Mouse (Mus musculus) heart, embryonic 10.5 days (tissue): ENCODE measurements around the gene Luc7l2. TPM values are rescaled to one million over a fixed set of nuclear protein-coding genes. Genes with fewer than 3 reads are reported as not detected.

Experiments used
- DNase-seq: peaks from one replicate; pipeline ENCODE4 v3.0.0-alpha.2; 2017; ENCODE audit warnings: low spot score
- H3K27ac ChIP-seq: fragments of 300-500 bp; sonication (generic); 2 replicates; pipeline ENCODE4 v1.5.1; 2016; ENCODE audit warnings: mild to moderate bottlenecking
- H3K27me3 ChIP-seq: fragments of 300-500 bp; sonication (generic); 2 replicates; pipeline ENCODE4 v1.6.1; 2016; ENCODE audit warnings: mild to moderate bottlenecking; ENCODE audit not compliant: poor library complexity, insufficient read depth, severe bottlenecking
- H3K36me3 ChIP-seq: fragments of 300-500 bp; sonication (generic); 2 replicates; pipeline ENCODE4 v1.6.1; 2016; ENCODE audit warnings: mild to moderate bottlenecking, moderate library complexity
- H3K4me1 ChIP-seq: fragments of 300-500 bp; sonication (generic); 2 replicates; pipeline ENCODE4 v1.6.1; 2016; ENCODE audit warnings: mild to moderate bottlenecking
- H3K4me3 ChIP-seq: fragments of 300-500 bp; sonication (generic); 2 replicates; pipeline ENCODE4 v1.5.1; 2016; ENCODE audit warnings: mild to moderate bottlenecking, moderate library complexity
- H3K9me3 ChIP-seq: fragments of 300-500 bp; sonication (generic); 2 replicates; pipeline ENCODE4 v1.6.1; 2016; ENCODE audit warnings: mild to moderate bottlenecking, moderate library complexity
- WGBS: fragments of 180-500 bp; shearing (Covaris S2); methylation state at CpG from one replicate; pipeline ENCODE4 v1.1.7; 2016; 5-methylcytosine and 5-hydroxymethylcytosine counted together
- polyA plus RNA-seq: library from polyadenylated mRNA; unstranded; fragments of >200 nt; fragmentation: Nextera tagmentation; extraction: Ambion mirVana; gene quantifications from 2 replicates; pipeline ENCODE4 v1.2.1, GENCODE M21; 2016

Gene Luc7l2
- 32.8 and 33.5 TPM in 2 replicates for polyA plus RNA-seq

DNA sequence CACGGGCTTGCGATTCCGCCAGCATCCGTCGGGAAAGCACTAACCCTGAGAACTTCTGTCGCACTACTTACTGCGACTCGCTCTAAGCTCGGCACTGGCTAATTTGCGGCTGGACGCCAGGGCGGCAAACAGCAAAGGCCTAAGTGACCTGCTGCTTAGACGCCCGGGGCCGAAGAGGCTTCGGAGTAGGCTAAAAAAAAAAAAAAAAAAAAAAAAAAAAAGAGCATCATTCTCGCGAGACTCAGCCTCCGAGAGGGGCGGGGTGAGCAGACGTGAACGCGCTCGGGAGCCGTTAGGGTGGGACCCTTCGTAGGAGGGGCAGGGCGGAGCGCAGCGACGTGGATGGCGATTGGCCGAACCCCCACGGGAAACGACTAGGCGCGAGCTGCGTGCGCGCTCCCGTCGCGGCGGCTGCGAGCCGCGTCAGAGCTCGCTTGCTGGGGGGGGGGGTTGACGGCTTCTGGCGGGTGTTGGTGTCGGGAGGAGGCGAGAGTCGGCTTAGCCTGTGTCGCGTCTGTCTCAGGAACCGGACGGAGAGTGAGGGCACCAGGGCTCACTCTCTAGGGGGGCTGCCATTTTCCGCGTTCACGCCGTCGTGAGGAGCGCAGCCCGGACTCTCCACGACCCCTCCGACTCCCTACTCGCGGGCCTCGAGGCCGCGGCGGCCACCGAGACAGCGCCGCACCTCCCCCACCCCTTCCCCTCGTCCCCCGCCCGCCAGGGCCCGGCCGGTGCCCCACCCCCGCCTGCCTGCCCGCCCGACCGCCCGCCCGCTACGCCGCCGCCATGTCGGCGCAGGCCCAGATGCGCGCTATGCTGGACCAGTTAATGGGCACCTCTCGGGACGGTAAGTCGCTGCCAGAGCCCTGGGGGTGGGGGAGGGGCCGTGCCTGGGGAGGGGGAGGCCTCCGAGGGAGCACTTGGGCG lies at the start of gene Luc7l2:
Luc7l2 (plus strand) TSS at position 273 of the 927 bp plus-strand sequence.
- WGBS = under 1% methylated on average over 96 of the region's 98 CpGs
- DNase-seq = peak; percentile 98
- no peaks in the 10 kb centered on the region for H3K27me3 ChIP-seq

DNA sequence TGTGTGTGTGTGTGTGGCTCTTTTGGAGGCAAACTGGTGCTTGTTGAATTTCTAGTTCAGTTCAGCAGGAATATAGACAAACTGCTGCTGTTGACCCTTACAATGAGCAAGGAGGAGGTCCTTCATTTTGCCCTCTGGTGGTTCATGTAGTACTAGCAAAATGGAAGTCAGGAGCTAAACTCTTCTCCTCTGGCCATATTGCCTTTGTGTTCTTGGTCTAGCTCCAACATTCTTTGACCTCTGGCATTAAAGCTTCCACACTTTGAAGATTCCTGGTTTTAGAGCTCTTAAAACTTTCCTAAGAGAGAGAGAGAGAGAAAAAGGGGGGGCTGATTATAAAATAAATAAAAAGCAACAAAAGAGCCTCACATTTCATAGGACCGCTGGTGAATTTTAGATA lies 39.0 kb upstream of the Luc7l2 start:
- H3K36me3 ChIP-seq = no peaks in the 10 kb centered on the region
- H3K4me1 ChIP-seq = no peaks in the 10 kb centered on the region
- no peaks in the 10 kb centered on the region for H3K27me3 ChIP-seq
- no peaks in the 10 kb centered on the region for H3K9me3 ChIP-seq
- DNase-seq = no peak
- H3K4me3 ChIP-seq = no peak overlapping the region
- WGBS = 96% methylated on average over 1 of the region's 1 CpGs
- no peak overlapping the region for H3K27ac ChIP-seq

More for the DNA sequence above, at the start of gene Luc7l2:
- H3K4me3 ChIP-seq = peak within 1 kb of the TSS; percentile 85
- H3K4me1 ChIP-seq = peaks cover 16% of the 10 kb centered on the region
- peak within 1 kb of the TSS; percentile 99 for H3K27ac ChIP-seq
- no peaks in the 10 kb centered on the region for H3K9me3 ChIP-seq
- H3K36me3 ChIP-seq = no peaks in the 10 kb centered on the region

DNA sequence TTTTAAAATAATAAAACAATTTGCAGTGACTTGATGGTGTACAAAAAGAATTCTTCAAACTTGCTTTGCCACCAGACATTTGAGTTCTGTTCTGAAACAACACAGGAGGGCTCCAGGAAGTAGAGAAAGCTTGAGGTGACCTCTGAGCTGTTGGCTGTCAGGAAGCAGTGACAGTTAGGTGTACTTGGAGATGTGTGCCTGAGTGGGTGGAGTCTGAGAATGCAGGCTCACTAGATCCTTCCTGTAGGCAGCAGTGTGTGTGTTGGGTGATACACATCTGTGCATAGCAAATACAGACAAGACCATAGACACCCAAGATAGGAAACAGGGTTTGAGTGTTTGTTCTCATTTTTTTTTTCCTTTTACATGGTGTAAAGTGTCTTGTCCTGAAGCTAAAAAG lies 38.3 kb upstream of the Luc7l2 start:
- no peaks in the 10 kb centered on the region for H3K4me1 ChIP-seq
- no peak overlapping the region for H3K4me3 ChIP-seq
- H3K9me3 ChIP-seq = no peaks in the 10 kb centered on the region
- H3K27ac ChIP-seq = no peak overlapping the region
- DNase-seq = no peak
- no peaks in the 10 kb centered on the region for H3K36me3 ChIP-seq
- H3K27me3 ChIP-seq = no peaks in the 10 kb centered on the region

DNA sequence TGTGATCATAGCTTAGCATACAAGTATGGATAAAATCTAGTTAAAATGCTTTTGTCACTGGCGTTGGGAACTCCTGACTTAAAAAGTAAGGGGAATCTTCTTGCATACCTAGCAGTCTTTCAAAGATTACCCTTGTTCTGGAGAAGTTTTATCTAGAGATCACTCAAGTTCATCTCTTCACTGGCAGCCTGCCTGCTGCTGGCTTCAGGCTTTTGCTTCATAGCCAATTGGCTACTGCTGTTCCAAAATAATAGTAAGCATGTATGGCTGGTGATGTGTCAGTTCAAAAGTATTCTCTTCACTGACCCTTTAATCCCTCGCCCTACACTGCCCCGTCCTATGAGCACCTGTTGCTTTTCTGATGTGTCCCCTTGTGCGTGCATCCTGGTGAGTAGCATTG lies 35.9 kb upstream of the Luc7l2 start:
- Histone ChIP-seq H3K36me3 (no peaks in the 10 kb centered on the region), H3K4me3 (no peak overlapping the region), H3K27me3 (no peaks in the 10 kb centered on the region), H3K9me3 (no peaks in the 10 kb centered on the region), H3K27ac (no peak overlapping the region), H3K4me1 (no peaks in the 10 kb centered on the region)
- WGBS = 83% methylated on average over 4 of the region's 4 CpGs
- no peak for DNase-seq

DNA sequence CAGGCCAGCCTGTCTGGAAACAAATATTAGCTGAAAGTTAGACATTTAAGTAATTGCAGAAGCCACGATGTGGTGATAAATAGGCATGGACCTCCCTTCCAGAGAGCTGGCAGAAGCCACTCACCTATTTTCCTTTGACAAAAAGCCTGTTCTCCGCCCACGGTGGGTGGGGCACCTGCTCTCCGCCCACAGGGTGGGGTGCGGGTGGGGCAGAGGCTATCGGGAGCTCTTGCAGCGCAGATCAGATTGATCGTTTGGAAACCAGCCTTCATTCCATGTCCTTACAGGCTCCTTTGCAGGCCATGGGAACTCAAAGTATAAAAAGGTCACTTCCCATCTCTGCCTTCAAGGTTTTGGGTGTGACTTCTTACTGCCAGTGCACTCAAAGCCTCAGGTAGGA lies 27.3 kb upstream of the Luc7l2 start:
- Histone ChIP-seq H3K27me3 (no peaks in the 10 kb centered on the region), H3K9me3 (no peaks in the 10 kb centered on the region), H3K4me1 (peaks cover 3% of the 10 kb centered on the region; the same call in 1 of the 2 replicates), H3K4me3 (peak overlapping the region; percentile 24; the same call in 1 of the 2 replicates), H3K36me3 (0 out of 2 replicates have a peak, but pooled peaks cover 5% of the 10 kb centered on the region), H3K27ac (no peak overlapping the region)
- no peak for DNase-seq
- 19% methylated on average over 8 of the region's 8 CpGs for WGBS

DNA sequence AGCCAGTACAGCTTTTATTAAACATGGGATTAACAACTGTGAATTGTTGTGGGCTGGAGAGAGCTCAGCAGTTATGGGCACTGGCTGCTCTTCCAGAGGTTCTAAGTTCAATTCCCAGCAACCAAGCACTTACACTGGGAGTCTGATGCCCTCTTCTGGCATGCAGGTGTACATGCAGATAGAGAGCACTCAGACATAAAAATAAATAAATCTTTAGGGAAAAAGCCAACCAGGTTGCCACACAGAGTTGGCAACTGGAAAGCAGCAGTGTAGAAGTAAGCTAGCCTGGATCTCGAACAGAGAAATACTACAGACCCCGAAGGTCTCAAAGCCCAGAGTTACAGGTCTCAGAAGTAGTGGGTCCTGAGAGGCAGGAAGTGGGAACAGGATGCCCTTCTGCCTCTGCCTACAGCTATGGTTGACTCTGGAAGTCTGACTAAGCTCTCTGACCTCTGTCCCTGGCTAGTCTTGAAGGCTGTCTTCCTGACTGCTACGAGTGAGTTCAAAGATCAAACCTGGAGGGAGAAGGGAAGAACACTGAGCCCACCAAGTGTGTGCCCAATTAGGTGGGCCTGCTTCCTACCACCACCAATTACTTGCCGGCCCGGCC lies 19.8 kb upstream of the Luc7l2 start:
- no peak overlapping the region for H3K4me3 ChIP-seq

DNA sequence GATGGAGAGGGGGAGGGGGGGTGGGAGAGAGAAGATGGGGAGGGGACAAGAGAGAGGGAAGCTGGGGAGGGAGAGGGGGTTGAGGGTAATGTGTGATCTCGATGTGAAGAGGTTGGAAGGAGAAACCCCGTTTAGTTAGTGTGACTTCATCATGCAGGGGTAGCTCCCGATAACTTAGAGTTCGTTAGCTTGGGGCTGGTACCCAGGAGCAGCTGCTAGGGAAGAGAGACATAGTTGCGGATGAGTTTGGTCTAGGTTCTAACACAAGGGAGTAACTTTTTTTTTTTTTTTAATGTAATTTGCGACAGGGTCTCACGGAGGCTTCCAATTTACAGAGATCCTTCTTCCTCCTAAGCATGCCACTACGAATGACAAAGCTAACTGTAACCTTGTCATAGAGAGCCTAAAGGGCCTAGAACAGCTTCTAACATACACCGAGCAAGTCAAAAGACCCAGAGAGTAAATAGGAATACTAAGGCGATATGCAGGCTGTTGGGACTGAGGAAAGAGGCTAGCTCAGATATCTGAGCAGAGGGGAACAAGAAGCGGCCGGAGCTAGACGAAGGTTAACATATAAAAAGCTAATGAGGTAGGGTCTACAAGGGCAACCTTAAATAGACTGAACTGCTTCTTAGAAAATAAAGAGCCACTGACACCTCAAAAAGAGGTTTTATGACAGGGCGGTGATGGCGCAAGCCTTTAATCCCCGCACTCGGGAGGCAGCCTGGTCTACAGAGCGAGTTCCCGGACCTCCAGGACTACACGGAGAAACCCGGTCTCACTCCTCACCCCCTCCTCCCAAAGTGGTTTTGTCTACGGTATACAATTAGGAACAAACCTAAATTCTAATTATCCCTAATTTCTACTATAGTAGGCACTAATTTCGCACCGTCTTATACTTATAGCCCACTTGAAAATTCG lies 18.4 kb upstream of the Luc7l2 start:
- WGBS = 12% methylated on average over 25 of the region's 25 CpGs
- H3K27me3 ChIP-seq = no peaks in the 10 kb centered on the region
- no peak for DNase-seq
- peak overlapping the region; percentile 82 for H3K4me3 ChIP-seq
- no peaks in the 10 kb centered on the region for H3K36me3 ChIP-seq
- peak overlapping the region; percentile 93 for H3K27ac ChIP-seq
- H3K9me3 ChIP-seq = no peaks in the 10 kb centered on the region
- H3K4me1 ChIP-seq = peaks cover 8% of the 10 kb centered on the region; the same call in 1 of the 2 replicates

More for the DNA sequence above, 19.8 kb upstream of the Luc7l2 start:
- 59% methylated on average over 5 of the region's 5 CpGs for whole genome bisulfite sequencing
- no peaks in the 10 kb centered on the region for H3K36me3 ChIP-seq
- 0 out of 2 replicates have a peak overlapping the region, but pooled peaks have one; percentile 17 for H3K27ac ChIP-seq
- peaks cover 8% of the 10 kb centered on the region; the same call in 1 of the 2 replicates for H3K4me1 ChIP-seq
- H3K27me3 ChIP-seq = no peaks in the 10 kb centered on the region
- no peak for DNase-seq
- H3K9me3 ChIP-seq = no peaks in the 10 kb centered on the region

DNA sequence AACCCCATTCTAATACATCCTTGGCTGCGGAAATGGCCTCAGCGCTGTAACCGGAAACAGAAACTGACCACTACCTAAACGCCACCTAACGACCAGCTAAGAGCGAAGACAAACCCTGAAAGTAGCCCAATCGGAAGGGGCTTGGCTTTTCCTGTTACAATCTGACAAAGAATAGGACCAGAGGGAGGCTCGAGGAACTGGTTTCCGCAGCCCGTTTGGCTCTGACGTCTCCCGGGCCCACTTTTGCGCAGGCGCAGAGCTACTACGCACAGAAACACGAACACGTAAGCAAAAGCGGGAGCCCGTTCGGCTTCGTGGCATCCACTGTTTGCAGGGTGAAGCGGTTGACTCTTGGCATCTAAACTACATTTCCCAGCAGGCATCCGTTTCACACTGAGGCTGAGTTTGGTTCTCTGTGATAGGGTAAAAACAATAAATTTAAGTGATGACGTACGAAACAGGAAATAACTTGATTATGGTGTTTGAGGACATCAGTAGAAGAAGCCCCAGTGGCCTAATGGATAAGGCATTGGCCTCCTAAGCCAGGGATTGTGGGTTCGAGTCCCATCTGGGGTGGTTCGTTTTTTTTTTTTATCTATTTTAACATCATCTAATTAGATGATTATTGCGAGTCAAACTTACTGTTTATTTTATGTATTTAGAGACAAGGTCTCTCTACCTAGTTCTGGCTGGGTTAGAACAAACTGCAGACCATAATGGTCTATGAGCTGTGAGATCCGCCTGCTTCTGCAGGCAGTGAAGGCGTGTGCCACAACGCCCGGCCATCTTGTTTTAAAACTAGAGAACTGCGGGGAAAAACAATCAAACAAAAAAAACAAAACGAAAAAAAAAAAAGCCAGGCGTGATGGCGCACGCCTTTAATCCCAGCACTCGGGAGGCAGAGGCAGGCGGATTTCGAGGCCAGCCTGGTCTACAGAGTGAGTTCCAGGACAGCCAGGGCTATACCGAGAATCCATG lies 17.4 kb upstream of the Luc7l2 start, which contains the start of gene Fmc1:
Fmc1 (plus strand) TSS at position 75 of the 978 bp plus-strand sequence.
- H3K4me1 ChIP-seq = peaks cover 8% of the 10 kb centered on the region; the same call in 1 of the 2 replicates
- 4% methylated on average over 41 of the region's 41 CpGs for WGBS
- H3K36me3 ChIP-seq = no peaks in the 10 kb centered on the region
- H3K27ac ChIP-seq = peak within 1 kb of the TSS; percentile 98
- H3K27me3 ChIP-seq = no peaks in the 10 kb centered on the region
- peak within 1 kb of the TSS; percentile 82 for H3K4me3 ChIP-seq
- H3K9me3 ChIP-seq = no peaks in the 10 kb centered on the region
- DNase-seq = peak; percentile 99

DNA sequence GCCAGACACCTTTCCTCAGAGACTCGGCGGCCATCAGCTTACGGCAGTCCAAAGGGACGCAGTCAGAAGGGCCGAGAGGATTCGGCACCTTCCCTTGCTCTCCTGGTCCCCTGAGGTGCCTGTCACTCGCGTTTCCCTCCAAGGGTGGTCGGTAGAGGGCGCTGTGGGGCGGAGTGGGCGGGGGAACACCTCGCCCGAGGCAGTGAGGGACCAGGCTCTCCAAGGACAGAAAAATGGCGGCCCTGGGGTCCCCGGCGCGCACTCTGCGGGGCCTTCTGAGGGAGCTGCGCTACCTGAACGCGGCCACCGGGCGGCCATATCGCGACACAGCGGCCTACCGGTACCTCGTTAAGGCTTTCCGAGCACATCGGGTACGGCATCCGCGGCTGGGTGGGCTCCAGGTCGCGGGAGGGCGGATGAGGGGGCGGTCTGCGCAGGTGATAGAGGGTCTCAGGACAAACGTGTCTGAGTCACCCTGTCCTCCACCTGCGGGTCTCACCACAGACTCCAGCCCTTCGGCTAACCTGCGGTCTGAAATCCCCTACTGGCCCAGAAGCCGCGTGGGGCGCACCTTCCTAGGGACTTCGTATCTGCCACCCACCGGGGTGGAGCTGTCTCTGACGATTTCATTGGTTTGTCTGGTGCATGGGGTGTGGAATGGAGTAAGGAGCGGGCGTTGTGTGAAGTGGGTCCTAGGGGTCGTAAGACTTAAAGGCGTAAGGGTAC lies 16.3 kb upstream of the Luc7l2 start:
- Histone ChIP-seq H3K4me3 (peak overlapping the region; percentile 82), H3K36me3 (peaks cover 9% of the 10 kb centered on the region), H3K4me1 (peaks cover 8% of the 10 kb centered on the region; the same call in 1 of the 2 replicates), H3K27ac (peak overlapping the region; percentile 98), H3K27me3 (no peaks in the 10 kb centered on the region), H3K9me3 (no peaks in the 10 kb centered on the region)
- under 1% methylated on average over 53 of the region's 53 CpGs for WGBS
- DNase-seq = peak; percentile 99

DNA sequence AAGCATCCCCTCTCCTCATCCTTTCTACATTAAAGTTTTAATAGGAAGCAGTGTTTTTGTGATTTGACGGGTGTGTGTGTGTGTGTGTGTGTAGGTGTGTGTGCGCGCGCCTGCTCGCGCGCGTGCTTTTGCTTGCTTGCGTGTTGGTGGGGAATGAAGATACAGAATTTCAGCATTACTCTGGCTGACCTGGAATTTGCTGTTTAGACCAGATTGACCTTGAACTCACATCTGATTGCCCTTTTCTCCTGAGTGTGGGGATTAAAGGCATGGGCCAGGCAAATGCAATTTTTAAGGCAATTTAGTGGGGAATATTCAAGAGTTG lies 15.8 kb upstream of the Luc7l2 start:
- Histone ChIP-seq H3K27me3 (no peaks in the 10 kb centered on the region), H3K36me3 (peaks cover 14% of the 10 kb centered on the region), H3K27ac (peak overlapping the region; percentile 98), H3K9me3 (no peaks in the 10 kb centered on the region), H3K4me1 (peaks cover 8% of the 10 kb centered on the region; the same call in 1 of the 2 replicates), H3K4me3 (peak overlapping the region; percentile 82)
- 4% methylated on average over 9 of the region's 9 CpGs for WGBS
- no peak for DNase-seq

DNA sequence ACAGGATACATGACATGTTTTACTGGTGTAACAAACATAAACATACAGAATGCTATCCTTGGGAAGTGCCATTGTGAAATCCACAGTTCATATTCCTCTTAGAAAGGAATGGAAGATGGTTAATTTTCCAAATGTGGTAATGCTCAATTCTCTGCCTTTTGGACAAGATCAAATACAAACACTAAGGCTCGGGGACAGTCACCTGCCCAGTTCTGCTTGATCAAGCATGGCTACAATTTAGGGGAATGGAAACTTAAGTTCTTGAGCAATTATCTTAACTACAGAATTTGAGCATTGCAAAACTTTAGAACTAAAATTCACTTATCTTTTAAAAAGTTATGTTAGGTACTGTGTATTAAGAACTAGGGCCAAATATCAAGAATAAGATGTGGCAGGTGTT lies 15.3 kb upstream of the Luc7l2 start:
- Histone ChIP-seq H3K9me3 (no peaks in the 10 kb centered on the region), H3K4me1 (peaks cover 8% of the 10 kb centered on the region; the same call in 1 of the 2 replicates), H3K36me3 (peaks cover 17% of the 10 kb centered on the region), H3K27ac (peak overlapping the region; percentile 98; the same call in 1 of the 2 replicates), H3K27me3 (no peaks in the 10 kb centered on the region), H3K4me3 (peak overlapping the region; percentile 82)
- DNase-seq = no peak
- 98% methylated on average over 1 of the region's 1 CpGs for WGBS
